Mouse (Mus musculus) embryonic stem cell, embryonic (primary cell): Measurements from ENCODE around the gene Itfg1.
"Not testable (repeated sequence)": the region's sequence is repeated elsewhere in the genome, so short reads cannot be mapped to it uniquely, and the experiment has no call there.

ENCODE experiments used
- CTCF ChIA-PET, 4 experiments: fragments of 300-600 bp in 2 of 4; fragments of 350-600 bp in 2 of 4; sonication (Branson Sonifier 250); formaldehyde crosslinking; loops; one replicate each; lab custom pipeline; 2022; ENCODE audit warnings: inconsistent platforms in 2 of 4; lab: Charles Lee
- POLR2A ChIA-PET, 4 experiments: fragments of 300-600 bp in 2 of 4; fragments of 350-600 bp in 2 of 4; sonication (Branson Sonifier 250); formaldehyde crosslinking; loops; one replicate each; lab custom pipeline; 2022; ENCODE audit warnings: antibody characterized with exemption in 4 of 4, inconsistent platforms in 1 of 4; lab: Charles Lee

Gene Itfg1

DNA sequence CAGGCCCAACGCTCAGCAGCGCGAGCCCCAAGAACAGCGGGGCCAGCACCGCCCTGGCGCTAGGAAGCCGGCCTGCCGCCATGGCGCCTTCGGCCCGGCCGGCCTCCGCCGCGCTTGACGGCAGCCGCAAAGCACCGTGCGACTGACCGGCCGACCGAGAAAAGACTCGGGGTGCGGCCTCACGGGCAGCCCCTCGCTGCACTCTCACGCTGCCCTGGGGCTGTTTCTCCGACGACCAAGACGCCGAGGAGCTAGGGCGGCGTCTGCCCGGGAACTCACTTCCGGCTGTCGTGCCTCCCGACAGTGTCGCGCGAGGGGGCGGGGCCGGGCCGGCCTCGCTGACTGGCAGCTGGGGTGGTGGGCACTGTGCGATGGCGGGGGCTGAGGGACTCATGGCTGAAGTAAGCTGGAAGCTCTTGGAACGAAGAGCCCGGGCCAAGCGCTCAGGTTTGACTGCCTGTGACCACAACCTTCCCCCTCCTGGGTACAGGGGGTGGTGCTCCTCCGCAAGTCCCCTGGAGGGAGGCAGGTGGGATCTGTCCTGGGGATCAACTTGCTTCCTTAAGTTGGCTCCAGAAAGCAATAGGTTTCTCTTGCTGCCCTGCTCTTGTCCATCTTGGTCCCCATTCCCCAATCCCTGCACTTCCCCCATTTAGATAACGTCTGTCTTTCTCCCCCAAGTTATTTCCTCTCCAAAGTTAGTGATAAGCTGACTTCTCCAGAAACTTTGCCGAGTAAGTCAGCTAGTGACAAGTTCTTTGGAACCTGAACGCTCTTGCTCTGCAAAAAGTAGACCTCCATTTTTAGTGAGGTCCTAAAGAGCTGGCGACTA, at the start of gene Itfg1, which contains the start of gene Phkb:
TSS of gene Itfg1 (minus strand) at position 265 of the 832 bp plus-strand sequence.
TSS of gene Phkb (plus strand) at position 303 of the 832 bp plus-strand sequence.
- POLR2A ChIA-PET, result interaction anchor here (0.6 to 2.7 kb wide), 27 partner anchors 9 to 695 kb away, joined by 3 to 32 read pairs (median 5); no protein-coding TSS in a partner anchor
- CTCF ChIA-PET, result interaction anchor here in 2 of 4 experiments (0.6 to 0.9 kb wide), 2 partner anchors 82 to 745 kb away, joined by 3 to 6 read pairs; no protein-coding TSS in a partner anchor

GRCm38 (mm10) chr8:85884811-85885210, 44.1 kb upstream of the Itfg1 start:
- ChIA-PET POLR2A (no interaction called here), CTCF (no interaction called here)

GRCm38 (mm10) chr8:85879624-85880023, 38.9 kb upstream of the Itfg1 start:
- ChIA-PET CTCF (no interaction called here), POLR2A (no interaction called here)

- POLR2A ChIA-PET, result no interaction called here
These were observed 37.3 kb upstream of the Itfg1 start for GRCm38 (mm10) chr8:85877976-85878375.

GRCm38 (mm10) chr8:85871660-85872059, 30.9 kb upstream of the Itfg1 start:
- CTCF ChIA-PET, result no interaction called here
- POLR2A ChIA-PET, result no interaction called here

More at GRCm38 (mm10) chr8:85877976-85878375, 37.3 kb upstream of the Itfg1 start:
- CTCF ChIA-PET, result no interaction called here

GRCm38 (mm10) chr8:85862381-85862780, 21.7 kb upstream of the Itfg1 start:
- POLR2A ChIA-PET, result interaction anchor here in 1 of 4 experiments (0.6 to 1.1 kb wide), 2 partner anchors 9 to 86 kb away, joined by 3 read pairs; no protein-coding TSS in a partner anchor

GRCm38 (mm10) chr8:85860612-85861011, 19.9 kb upstream of the Itfg1 start:
- ChIA-PET CTCF (no interaction called here), POLR2A (interaction anchor here in 1 of 4 experiments (0.7 to 1.6 kb wide), 2 partner anchors 20 to 423 kb away, joined by 4 to 5 read pairs; partner anchors contain the start of genes Itfg1 and Phkb)

More at GRCm38 (mm10) chr8:85862381-85862780, 21.7 kb upstream of the Itfg1 start:
- CTCF ChIA-PET, result no interaction called here

DNA sequence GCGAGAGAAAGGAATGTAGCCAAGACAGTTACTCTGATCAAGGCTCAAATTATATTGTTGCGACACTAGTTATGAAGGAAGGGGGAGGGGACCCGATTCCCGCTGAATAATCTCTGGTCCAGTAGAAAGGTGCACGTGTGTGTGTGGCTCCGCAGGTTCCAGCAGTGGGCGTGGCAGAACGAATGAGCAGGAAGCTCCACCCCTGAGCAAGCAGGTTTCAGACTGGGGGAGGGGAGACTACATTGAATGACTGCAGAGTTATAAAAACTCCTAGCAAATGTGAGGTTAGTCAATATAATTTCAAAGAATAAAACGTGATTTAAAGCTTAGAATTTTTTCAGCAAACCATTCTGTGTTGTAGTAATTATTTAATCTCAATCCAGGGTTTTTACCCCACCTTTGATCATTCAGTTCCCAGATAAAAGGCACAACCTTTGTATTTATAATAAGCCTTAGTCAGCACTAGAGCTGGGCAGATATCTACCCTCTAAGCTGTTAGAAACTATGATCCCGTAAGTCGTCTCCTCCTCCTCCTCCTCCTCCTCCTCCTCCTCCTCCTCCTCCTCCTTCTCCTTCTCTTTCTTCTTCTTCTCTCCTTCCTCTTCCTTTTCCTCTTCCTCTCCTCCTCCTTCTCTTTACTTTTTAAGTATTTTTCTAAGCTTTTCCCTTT, 16.6 kb upstream of the Itfg1 start:
- CTCF ChIA-PET, result not testable (repeated sequence)
- POLR2A ChIA-PET, result interaction anchor here in 1 of 4 experiments (3.1 kb wide), 1 partner anchor 17 kb away, joined by 8 read pairs; the partner anchor contains the start of genes Itfg1 and Phkb

- ChIA-PET CTCF (no interaction called here), POLR2A (interaction anchor here in 3 of 4 experiments (2.1 to 4.8 kb wide), 3 partner anchors 14 kb away, joined by 9 to 32 read pairs (median 24); partner anchors contain the start of genes Itfg1 (in 3 of the 3) and Phkb (in 3 of the 3))
These were observed 13.8 kb upstream of the Itfg1 start for GRCm38 (mm10) chr8:85854220-85855123.

- ChIA-PET CTCF (no interaction called here), POLR2A (interaction anchor here in 1 of 4 experiments (0.6 kb wide), 1 partner anchor 515 kb away, joined by 3 read pairs; no protein-coding TSS in a partner anchor)
These were observed 5.2 kb upstream of the Itfg1 start for GRCm38 (mm10) chr8:85845887-85846286.

DNA sequence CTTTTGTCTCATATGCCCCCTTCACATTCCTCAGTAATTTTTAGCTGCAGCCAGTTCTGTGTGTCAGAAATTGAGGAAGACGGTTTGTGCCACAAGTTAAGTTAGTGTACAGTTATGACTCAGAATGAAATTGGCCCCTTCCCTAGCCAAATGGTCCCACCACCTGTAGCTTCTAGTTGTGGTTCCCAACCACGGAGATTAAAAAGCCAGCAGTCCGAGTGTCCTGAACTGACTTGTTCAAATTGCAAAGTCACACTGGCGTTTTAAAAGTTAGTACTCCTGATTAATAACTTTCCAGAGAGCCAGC, 721 bp upstream of the Itfg1 start:
- CTCF ChIA-PET, result interaction anchor here in 1 of 4 experiments (0.6 kb wide), 1 partner anchor 82 kb away, joined by 6 read pairs; no protein-coding TSS in a partner anchor
- POLR2A ChIA-PET, result interaction anchor here (0.7 to 2.7 kb wide), 24 partner anchors 9 to 695 kb away, joined by 3 to 32 read pairs (median 6); no protein-coding TSS in a partner anchor

- ChIA-PET CTCF (interaction anchor here in 1 of 4 experiments (0.9 kb wide), 1 partner anchor 746 kb away, joined by 3 read pairs; no protein-coding TSS in a partner anchor), POLR2A (interaction anchor here in 3 of 4 experiments (0.6 to 2.7 kb wide), 19 partner anchors 8 to 649 kb away, joined by 3 to 32 read pairs (median 6); no protein-coding TSS in a partner anchor)
These were observed 635 bp downstream of the Itfg1 start for GRCm38 (mm10) chr8:85839916-85840656.

DNA sequence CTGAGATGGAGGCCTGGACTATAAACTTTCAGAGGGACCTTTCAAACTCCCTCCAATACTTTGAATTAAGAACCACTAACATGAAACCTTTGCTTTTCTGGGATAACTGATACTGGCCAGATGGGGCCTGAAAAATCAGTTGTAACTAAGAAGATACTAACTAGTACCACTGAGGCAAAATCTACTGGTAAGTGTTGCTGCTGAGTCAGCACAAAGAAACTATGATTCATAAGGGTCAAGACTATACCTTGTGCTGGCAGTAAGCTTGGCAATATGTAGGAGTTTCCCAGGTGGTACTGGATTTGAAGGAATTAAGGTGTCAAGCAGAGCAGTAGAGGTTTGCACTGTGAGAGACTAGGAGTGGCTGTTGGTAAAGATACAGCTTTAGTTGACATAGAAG, 27.1 kb downstream of the Itfg1 start:
- CTCF ChIA-PET, result no interaction called here
- POLR2A ChIA-PET, result interaction anchor here in 1 of 4 experiments (1.5 to 2.3 kb wide), 2 partner anchors 10 to 27 kb away, joined by 5 to 10 read pairs; partner anchors contain the start of genes Itfg1 and Phkb

- ChIA-PET POLR2A (no interaction called here), CTCF (interaction anchor here in 1 of 4 experiments (0.6 kb wide), 1 partner anchor 1278 kb away, joined by 7 read pairs; no protein-coding TSS in a partner anchor)
These were observed 39.3 kb downstream of the Itfg1 start for GRCm38 (mm10) chr8:85801408-85801807.

GRCm38 (mm10) chr8:85800164-85800563, 40.6 kb downstream of the Itfg1 start:
- CTCF ChIA-PET, result no interaction called here

GRCm38 (mm10) chr8:85796392-85796791, 44.3 kb downstream of the Itfg1 start:
- POLR2A ChIA-PET, CTCF ChIA-PET: not testable (repeated sequence)

More at GRCm38 (mm10) chr8:85800164-85800563, 40.6 kb downstream of the Itfg1 start:
- POLR2A ChIA-PET, result interaction anchor here in 1 of 4 experiments (0.7 kb wide), 1 partner anchor 1724 kb away, joined by 4 read pairs; no protein-coding TSS in a partner anchor

GRCm38 (mm10) chr8:85788341-85788740, 52.4 kb downstream of the Itfg1 start:
- POLR2A ChIA-PET, result no interaction called here
- CTCF ChIA-PET, result interaction anchor here in 1 of 4 experiments (0.7 kb wide), 1 partner anchor 675 kb away, joined by 3 read pairs; no protein-coding TSS in a partner anchor
